Mouse (Mus musculus): Measurements from ENCODE around the gene Spats2. TPM values are rescaled to one million over a fixed set of nuclear protein-coding genes. Genes with fewer than 3 reads are reported as not detected.
A peak's percentile ranks its signal among the peaks of the same experiment; 100 is the strongest.
"Not testable (repeated sequence)": the region's sequence is repeated elsewhere in the genome, so short reads cannot be mapped to it uniquely, and the experiment has no call there.

Spats2 gene
- polyA plus RNA-seq, 1 experiment from 2014 or later = 72.7 TPM

DNA sequence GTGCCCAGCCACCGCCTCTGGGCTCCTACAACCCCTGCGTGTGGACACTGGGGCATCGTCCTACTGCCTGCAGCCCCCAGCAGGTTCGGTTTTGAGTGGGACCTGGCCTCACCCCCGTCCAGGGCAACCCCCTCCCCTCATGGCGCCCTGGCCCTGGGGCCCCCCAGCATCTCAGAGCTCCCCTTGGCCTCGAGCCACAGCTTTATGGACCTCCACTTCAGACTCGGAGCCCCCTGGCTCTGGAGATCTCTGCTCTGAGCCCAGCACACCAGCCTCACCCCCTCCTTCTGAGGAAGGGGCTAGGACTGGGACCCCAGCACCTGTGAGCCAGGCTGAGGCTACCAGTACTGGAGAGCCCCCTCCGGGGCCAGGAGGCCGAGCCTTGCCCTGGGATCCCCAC, 116.3 kb downstream of the Spats2 start:
- Histone ChIP-seq H3K9me3 (replicated peaks) (no peaks in the 10 kb centered on the region), H3K4me3 (no peak overlapping the region), H3K36me3 (peaks cover 65% of the 10 kb centered on the region), H3K4me2 (replicated peaks) (no peak overlapping the region), H3K27ac (no peak overlapping the region), H3K4me1 (no peaks in the 10 kb centered on the region; the same call in 1 of the 2 replicates), H3K9ac (no peak overlapping the region), H3K27me3 (no peaks in the 10 kb centered on the region)
- no peak; the same call in 1 of the 2 replicates for ATAC-seq (ENCODE audit: low FRiP score)
- 92% methylated on average over 10 of the region's 10 CpGs for WGBS

DNA sequence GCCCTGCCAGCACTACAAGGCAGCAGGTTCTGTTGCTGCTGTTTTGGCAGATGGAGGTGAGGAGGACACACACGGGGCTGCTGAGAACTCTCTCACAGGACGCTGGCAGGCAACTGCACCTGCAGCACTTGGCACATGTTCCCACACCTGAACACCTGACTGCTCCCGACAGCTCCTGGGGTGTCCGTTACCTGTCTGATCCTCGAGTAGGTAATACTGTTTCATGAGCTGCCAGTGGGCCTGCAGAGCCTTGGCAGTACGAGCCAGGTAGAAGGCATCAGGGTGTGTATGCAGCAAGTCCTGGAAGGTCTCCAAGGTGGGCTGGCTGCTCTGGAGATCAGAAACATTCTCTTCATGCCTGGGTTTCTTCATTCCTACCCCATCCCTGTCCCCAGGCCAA, 121.0 kb downstream of the Spats2 start:
- not testable (repeated sequence) for H3K4me3 ChIP-seq; H3K4me1 ChIP-seq; H3K9ac ChIP-seq; H3K9me3 ChIP-seq (replicated peaks); H3K4me2 ChIP-seq (replicated peaks); ATAC-seq (ENCODE audit: low FRiP score); H3K27me3 ChIP-seq; H3K27ac ChIP-seq
- peaks cover 70% of the 10 kb centered on the region for H3K36me3 ChIP-seq
- WGBS = 95% methylated on average over 6 of the region's 6 CpGs

DNA sequence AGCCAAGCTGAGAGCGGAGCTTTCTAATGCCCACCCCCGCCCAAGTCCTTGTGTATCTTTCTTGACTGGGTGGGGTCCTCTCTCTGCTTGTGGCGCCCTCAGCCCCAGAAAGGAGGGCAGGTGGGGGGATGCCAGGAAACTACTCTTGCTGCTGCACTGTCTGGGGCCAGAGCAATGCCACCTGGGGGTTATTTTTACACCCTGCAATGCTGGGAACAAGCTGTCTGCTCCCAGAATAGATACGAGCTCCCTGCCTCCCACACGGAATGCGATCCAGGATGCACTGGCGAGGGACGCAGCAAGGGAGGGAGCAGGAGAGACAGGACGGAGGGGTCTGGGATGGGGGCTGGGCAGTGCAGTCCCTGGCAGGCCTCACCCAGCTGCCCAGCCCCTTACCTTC, 123.3 kb downstream of the Spats2 start:
- WGBS = 91% methylated on average over 9 of the region's 9 CpGs
- H3K27ac ChIP-seq = no peak overlapping the region
- ATAC-seq (ENCODE audit: low FRiP score) = no peak
- no peak overlapping the region for H3K4me2 ChIP-seq (replicated peaks)
- H3K9ac ChIP-seq = no peak overlapping the region
- H3K4me3 ChIP-seq = no peak overlapping the region
- peaks cover 13% of the 10 kb centered on the region; the same call in 1 of the 2 replicates for H3K4me1 ChIP-seq
- H3K36me3 ChIP-seq = peaks cover 50% of the 10 kb centered on the region
- H3K9me3 ChIP-seq (replicated peaks) = no peaks in the 10 kb centered on the region
- no peaks in the 10 kb centered on the region for H3K27me3 ChIP-seq

DNA sequence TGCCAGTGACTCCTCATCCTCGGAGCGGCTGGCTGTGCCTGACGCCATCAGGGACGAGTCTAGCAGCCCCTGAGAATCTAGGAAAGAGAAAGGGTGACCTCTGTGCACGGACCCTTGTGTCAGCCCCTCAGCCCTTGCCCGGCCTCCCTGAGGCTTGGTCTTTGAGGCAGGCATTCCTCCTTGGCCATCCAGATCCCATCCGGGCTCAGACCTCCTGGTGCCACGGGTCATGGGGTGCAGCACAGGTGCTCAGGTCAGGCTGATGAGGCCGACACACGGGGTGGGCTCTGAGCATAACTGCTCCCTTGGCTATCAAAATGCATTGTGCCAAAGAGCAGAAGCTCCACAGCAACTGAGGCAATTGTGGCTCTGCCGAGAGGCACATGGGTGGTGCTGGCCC, 124.2 kb downstream of the Spats2 start:
- Histone ChIP-seq H3K9me3 (replicated peaks) (no peaks in the 10 kb centered on the region), H3K27ac (no peak overlapping the region), H3K9ac (peak overlapping the region; percentile 32; the same call in 1 of the 2 replicates), H3K4me3 (no peak overlapping the region), H3K27me3 (no peaks in the 10 kb centered on the region), H3K4me1 (peaks cover 13% of the 10 kb centered on the region; the same call in 1 of the 2 replicates), H3K4me2 (replicated peaks) (no peak overlapping the region), H3K36me3 (peaks cover 40% of the 10 kb centered on the region)
- WGBS = 90% methylated on average over 11 of the region's 11 CpGs
- no peak for ATAC-seq (ENCODE audit: low FRiP score)

DNA sequence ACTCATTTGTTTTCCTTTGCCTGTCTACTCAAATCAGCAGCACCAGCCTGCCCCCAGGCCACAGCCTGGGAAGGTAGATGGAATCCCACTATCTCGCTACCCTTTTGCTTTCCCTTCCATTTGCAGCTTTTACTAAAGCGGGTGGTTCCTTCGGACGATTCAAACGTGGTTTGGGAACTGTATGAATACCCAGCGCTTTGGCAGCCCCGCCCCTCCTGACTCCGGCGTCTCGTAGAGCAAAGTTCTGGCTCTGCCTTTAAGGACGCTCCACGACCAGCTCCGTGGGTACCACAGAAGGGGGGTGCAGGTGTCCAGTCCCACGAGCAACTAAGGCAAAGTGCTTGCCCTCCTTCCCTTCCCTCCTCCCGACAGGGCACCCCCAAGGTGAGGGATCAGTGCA, 125.4 kb downstream of the Spats2 start:
- peak overlapping the region; percentile 64 for H3K4me3 ChIP-seq
- not testable (repeated sequence) for ATAC-seq (ENCODE audit: low FRiP score); H3K27me3 ChIP-seq; H3K9me3 ChIP-seq (replicated peaks)
- peaks cover 13% of the 10 kb centered on the region; the same call in 1 of the 2 replicates for H3K4me1 ChIP-seq
- 1% methylated on average over 15 of the region's 15 CpGs for WGBS
- peak overlapping the region; percentile 72 for H3K9ac ChIP-seq
- peak overlapping the region; percentile 84 for H3K4me2 ChIP-seq (replicated peaks)
- H3K36me3 ChIP-seq = peaks cover 30% of the 10 kb centered on the region
- H3K27ac ChIP-seq = peak overlapping the region; percentile 44; the same call in 1 of the 2 replicates

DNA sequence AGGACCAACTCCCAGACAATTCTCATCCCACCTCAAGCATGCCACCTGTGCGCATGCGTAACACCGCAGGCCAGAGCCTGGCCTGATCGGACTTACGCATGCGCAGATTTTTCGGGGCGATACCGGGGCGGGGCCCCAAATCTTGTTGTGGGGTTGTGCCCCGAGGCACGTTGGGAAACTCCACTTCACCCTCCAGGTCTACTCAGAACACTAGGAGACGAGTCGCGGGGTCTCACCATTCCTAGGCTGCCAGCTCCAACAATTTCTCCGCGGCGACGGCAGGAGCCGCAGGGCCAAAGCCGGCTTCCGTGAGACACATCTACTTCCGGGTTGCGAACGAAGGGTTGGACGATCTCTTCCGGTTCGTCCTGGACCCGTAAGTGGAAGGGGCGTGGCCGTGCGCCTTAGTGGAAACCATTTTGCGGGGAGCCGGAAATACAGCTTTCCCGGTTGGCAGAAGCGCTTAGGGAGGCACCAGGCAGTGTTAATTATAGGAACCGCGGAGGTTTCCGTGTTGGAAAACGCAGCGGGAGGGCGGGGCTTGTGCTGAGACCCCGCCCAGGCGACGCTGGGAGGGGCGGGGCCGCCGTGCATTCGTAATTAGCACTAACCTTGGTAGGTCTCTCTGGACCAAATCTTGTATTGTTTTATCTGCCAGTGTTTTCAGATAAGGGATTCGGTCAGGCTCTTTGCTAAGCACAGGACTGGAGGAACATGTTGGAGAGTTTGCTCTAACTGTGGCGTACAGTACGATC, 126.1 kb downstream of the Spats2 start, which contains the start of gene Mcrs1:
Mcrs1 (minus strand) TSS at position 336 of the 755 bp plus-strand sequence.
- peaks cover 13% of the 10 kb centered on the region; the same call in 1 of the 2 replicates for H3K4me1 ChIP-seq
- under 1% methylated on average over 52 of the region's 52 CpGs for WGBS
- peak within 1 kb of the TSS; percentile 96 for H3K27ac ChIP-seq
- H3K36me3 ChIP-seq = peaks cover 23% of the 10 kb centered on the region
- H3K9ac ChIP-seq = peak within 1 kb of the TSS; percentile 74
- H3K27me3 ChIP-seq = no peaks in the 10 kb centered on the region
- H3K4me3 ChIP-seq = peak within 1 kb of the TSS; percentile 64
- peak within 1 kb of the TSS; percentile 84 for H3K4me2 ChIP-seq (replicated peaks)
- H3K9me3 ChIP-seq (replicated peaks) = no peaks in the 10 kb centered on the region
- peak; percentile 92 for ATAC-seq (ENCODE audit: low FRiP score)

DNA sequence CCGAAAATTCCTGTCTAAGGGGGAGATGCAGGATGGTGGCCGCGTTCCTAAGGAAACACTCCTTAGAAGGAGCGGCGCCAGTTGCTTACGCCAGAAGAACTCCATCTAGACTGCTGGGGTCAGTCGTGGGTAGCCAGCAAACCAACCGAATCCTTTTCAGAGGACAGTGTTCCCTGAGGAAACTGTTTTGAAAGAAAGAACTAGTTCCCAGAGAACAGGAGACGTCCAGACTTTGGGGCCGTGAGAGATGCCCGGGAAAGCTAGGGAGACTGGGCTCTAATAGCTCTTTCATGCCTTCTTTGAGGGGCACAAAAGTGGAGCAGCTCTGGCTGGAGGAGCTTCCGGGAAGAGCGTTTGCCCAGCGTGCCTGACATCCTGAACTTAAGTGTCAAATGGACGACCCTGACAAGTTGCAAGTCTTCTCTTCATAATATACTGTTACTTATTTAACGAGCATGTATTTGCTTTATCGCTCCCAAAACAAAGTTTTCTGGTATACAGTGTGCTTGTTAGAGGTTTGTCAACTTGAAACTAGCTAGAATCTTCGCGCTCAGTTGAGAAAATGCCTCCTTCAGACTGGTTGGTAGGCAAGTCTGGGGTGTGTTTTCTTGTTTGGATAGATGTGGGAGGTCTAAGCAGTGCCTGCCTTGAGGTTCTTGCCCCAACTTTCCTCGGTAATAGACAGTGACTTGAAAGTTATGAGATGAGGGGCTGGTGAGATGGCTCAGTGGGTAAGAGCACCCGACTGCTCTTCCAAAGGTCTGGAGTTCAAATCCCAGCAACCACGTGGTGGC, 126.9 kb downstream of the Spats2 start:
- Histone ChIP-seq H3K9me3 (replicated peaks) (no peaks in the 10 kb centered on the region), H3K36me3 (peaks cover 16% of the 10 kb centered on the region), H3K4me1 (peaks cover 13% of the 10 kb centered on the region; the same call in 1 of the 2 replicates), H3K4me3 (peak overlapping the region; percentile 64), H3K27ac (peak overlapping the region; percentile 96), H3K9ac (peak overlapping the region; percentile 74), H3K4me2 (replicated peaks) (peak overlapping the region; percentile 84), H3K27me3 (no peaks in the 10 kb centered on the region)
- ATAC-seq (ENCODE audit: low FRiP score) = peak; percentile 30; the same call in 1 of the 2 replicates
- 5% methylated on average over 22 of the region's 22 CpGs for WGBS

DNA sequence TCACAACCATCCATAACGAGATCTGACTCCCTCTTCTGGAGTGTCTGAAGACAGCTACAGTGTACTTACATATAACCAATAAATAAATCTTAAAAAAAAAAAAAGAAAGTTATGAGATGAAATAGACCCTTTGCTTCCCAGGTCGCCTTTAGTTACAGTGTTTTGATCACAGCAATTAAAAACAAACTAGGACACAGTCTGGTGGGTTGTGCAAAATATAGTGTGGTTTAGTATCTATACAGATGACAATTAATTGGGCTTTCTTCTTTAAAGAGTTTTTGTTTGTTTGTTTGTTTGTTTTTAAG, 127.4 kb downstream of the Spats2 start:
- not testable (repeated sequence) for ATAC-seq (ENCODE audit: low FRiP score); H3K27ac ChIP-seq; H3K4me3 ChIP-seq; H3K27me3 ChIP-seq; H3K9ac ChIP-seq; H3K9me3 ChIP-seq (replicated peaks)
- H3K4me2 ChIP-seq (replicated peaks) = peak overlapping the region; percentile 84
- 59% methylated on average over 2 of the region's 2 CpGs for WGBS
- H3K4me1 ChIP-seq = peaks cover 13% of the 10 kb centered on the region; the same call in 1 of the 2 replicates
- peaks cover 10% of the 10 kb centered on the region for H3K36me3 ChIP-seq

DNA sequence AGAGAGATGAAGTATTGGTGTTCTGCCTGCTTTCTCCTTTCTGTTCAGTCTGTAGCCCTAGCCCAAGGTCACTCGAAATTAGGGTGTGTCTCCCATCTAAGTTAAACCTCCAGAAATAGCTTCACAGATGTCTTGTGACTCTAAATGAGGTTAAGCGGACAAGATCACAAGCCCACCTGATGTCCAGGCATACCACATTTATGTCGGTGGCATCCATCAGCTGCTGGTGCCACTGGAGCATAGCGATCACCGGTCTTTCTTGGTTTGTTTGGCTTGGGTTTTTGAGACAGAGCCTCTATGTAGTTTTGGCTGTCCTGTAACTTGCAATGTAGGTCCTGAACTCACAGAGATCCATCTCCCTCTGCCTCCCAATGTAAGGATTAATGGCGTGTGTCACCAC, 128.1 kb downstream of the Spats2 start:
- Histone ChIP-seq H3K9ac (no peak overlapping the region), H3K4me2 (replicated peaks) (no peak overlapping the region), H3K4me1 (peaks cover 13% of the 10 kb centered on the region; the same call in 1 of the 2 replicates), H3K36me3 (peaks cover 4% of the 10 kb centered on the region; the same call in 1 of the 2 replicates), H3K4me3 (no peak overlapping the region), H3K27me3 (no peaks in the 10 kb centered on the region), H3K9me3 (replicated peaks) (no peaks in the 10 kb centered on the region), H3K27ac (no peak overlapping the region)
- WGBS = 96% methylated on average over 6 of the region's 6 CpGs
- no peak for ATAC-seq (ENCODE audit: low FRiP score)

DNA sequence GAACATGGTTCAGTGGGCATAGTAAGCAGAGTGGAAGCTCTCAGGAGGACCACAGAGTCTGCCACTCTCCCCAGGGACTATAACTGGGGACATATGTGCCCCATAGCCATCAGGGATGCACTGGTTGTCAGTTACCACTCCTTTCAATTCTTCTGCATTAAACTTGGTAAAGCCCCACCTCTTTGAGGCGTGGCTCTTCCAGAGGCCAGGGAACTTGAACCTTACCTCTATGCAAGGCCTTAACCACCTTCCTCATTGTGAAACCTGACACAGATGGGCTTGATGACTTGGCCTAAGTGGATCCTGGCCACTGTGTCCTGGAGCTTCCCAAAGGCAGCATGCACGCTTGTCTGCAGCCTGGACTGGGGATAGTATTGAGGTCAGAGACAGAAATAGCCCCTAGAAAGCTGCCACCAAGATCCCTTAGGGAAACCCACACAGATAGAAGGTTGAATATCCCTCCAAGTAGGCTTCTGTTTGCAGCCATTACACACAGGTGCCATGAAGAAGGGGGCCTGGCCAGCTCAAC, 128.8 kb downstream of the Spats2 start:
- 90% methylated on average over 2 of the region's 2 CpGs for WGBS
- H3K9me3 ChIP-seq (replicated peaks) = no peaks in the 10 kb centered on the region
- no peaks in the 10 kb centered on the region for H3K36me3 ChIP-seq
- no peaks in the 10 kb centered on the region for H3K27me3 ChIP-seq
- H3K4me3 ChIP-seq = no peak overlapping the region
- peaks cover 13% of the 10 kb centered on the region; the same call in 1 of the 2 replicates for H3K4me1 ChIP-seq
- H3K27ac ChIP-seq = no peak overlapping the region
- no peak overlapping the region for H3K4me2 ChIP-seq (replicated peaks)
- H3K9ac ChIP-seq = no peak overlapping the region
- ATAC-seq (ENCODE audit: low FRiP score) = no peak

DNA sequence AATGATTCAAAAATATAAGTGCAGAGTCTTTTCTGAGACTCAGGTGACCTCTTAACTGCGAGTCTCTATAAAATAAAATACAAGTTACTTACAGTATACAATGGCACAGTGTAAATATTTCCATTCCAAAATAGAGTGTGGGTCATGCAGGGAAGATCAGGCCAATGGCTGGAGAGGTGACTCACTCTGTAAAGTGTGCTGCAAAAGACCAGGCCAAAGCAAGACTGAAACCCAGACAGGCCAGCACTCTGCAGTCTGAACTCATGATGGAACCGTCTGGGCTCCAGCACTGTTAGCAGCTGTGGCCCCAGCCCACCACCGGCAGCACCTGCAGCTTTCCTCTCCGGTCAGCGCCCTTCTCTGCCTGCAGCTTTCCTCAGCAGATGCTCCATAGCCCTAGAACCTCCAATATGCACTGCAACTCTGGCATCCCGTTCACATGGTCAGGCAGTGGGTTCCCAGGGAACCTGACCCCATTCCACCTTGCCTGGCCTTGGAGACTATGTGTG, 129.6 kb downstream of the Spats2 start:
- H3K27me3 ChIP-seq = no peaks in the 10 kb centered on the region
- H3K4me1 ChIP-seq = peaks cover 13% of the 10 kb centered on the region; the same call in 1 of the 2 replicates
- H3K27ac ChIP-seq = no peak overlapping the region
- H3K4me3 ChIP-seq = no peak overlapping the region
- no peak for ATAC-seq (ENCODE audit: low FRiP score)
- WGBS = 91% methylated on average over 6 of the region's 6 CpGs
- no peaks in the 10 kb centered on the region for H3K9me3 ChIP-seq (replicated peaks)
- H3K36me3 ChIP-seq = no peaks in the 10 kb centered on the region
- no peak overlapping the region for H3K9ac ChIP-seq
- no peak overlapping the region for H3K4me2 ChIP-seq (replicated peaks)

DNA sequence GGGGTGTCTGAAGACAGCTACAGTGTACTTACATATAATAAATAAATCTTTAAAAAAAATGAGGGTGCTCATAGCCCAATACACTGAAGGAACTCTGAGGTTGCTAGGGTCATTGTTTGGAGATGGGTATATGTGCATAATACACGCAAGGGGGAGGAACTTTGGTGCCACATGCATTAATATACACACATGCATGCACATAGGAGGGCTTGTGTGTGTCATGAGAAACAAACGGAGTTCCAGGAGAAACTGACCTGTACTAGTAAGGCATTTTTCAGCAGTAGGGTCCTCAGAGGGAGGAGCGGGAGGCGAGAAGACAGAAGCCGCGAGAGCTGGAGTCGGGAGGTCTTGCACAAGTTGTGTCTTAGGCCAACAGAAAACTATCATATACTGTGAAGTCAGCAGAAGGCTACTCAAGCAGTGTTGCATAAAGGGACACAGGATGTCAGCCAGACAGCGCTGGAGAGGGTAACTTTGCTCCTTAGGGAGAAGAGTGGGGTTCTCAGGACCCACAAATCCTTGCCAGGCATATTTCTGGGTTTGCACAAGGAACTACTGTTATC, 133.5 kb downstream of the Spats2 start:
- WGBS = 75% methylated on average over 8 of the region's 8 CpGs
- no peaks in the 10 kb centered on the region for H3K36me3 ChIP-seq
- no peaks in the 10 kb centered on the region for H3K4me1 ChIP-seq
- H3K9me3 ChIP-seq (replicated peaks) = no peaks in the 10 kb centered on the region
- no peak overlapping the region for H3K27ac ChIP-seq
- no peaks in the 10 kb centered on the region for H3K27me3 ChIP-seq
- H3K9ac ChIP-seq = no peak overlapping the region
- peak overlapping the region; percentile 30 for H3K4me2 ChIP-seq (replicated peaks)
- ATAC-seq (ENCODE audit: low FRiP score) = no peak; the same call in 1 of the 2 replicates
- H3K4me3 ChIP-seq = no peak overlapping the region

All from hindbrain, embryonic 12.5 days (tissue).